Mouse (Mus musculus): ENCODE measurements around the gene Cx3cr1.

Cx3cr1 gene

GRCm38 (mm10) chr9:119951388-119951787 lies 118.3 kb downstream of the Cx3cr1 start:
- DNase-seq (ENCODE audit: low read depth, low spot score) = no peak
- no peaks in the 10 kb centered on the region for H3K27me3 ChIP-seq (ENCODE audit: control insufficient read depth, insufficient read depth, low read length, poor library complexity, severe bottlenecking)
- no peaks in the 10 kb centered on the region for H3K36me3 ChIP-seq (ENCODE audit: control insufficient read depth, insufficient read depth, low read length, poor library complexity, severe bottlenecking)

DNA sequence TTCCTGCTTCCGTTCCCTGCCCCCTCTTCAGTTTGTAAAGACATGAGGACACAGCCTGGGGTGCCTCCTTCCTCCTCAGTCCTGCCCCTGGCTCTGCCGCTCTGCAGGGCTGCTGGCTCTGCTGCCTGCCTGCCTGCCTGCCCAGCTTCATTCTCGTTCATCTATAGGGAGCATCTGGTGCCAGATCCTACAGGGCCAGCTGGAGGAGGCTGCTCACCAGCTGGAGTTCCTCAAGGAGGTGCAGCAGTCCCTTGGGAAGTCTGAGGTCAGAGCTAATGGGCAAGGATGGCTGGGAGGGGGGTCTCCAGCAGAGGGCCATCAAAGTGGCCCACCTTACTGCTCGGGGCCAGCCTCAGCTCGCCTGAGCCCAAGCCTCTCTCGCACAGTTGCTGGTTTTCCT lies 119.2 kb downstream of the Cx3cr1 start:
- Histone ChIP-seq H3K36me3 (ENCODE audit: control insufficient read depth, insufficient read depth, low read length, poor library complexity, severe bottlenecking) (no peaks in the 10 kb centered on the region), H3K27me3 (ENCODE audit: control insufficient read depth, insufficient read depth, low read length, poor library complexity, severe bottlenecking) (no peaks in the 10 kb centered on the region)
- DNase-seq (ENCODE audit: low read depth, low spot score) = no peak

DNA sequence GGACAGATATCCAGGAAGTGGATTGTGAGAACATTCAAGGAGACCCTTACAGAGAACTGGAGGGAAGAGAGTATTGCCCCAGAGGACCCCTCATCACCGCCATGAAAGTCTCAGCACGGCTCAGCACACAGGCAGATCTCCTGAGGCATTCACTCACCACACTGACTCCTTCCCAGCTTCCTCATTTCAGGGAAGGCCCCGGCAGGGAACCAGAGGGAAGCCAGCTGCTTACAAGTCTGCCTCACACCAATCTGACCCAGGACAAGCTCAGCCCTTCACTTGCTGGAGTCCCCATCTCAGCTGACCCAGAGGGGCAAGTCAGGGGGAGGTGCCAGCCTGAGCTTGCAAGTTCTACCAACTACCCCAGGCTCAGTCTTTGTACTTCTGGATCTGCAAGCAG lies 120.9 kb downstream of the Cx3cr1 start:
- Histone ChIP-seq H3K27me3 (ENCODE audit: control insufficient read depth, insufficient read depth, low read length, poor library complexity, severe bottlenecking) (no peaks in the 10 kb centered on the region), H3K36me3 (ENCODE audit: control insufficient read depth, insufficient read depth, low read length, poor library complexity, severe bottlenecking) (no peaks in the 10 kb centered on the region)
- no peak for DNase-seq (ENCODE audit: low read depth, low spot score)

- DNase-seq (ENCODE audit: low read depth, low spot score) = peak; percentile 71
- Histone ChIP-seq H3K27me3 (ENCODE audit: control insufficient read depth, insufficient read depth, low read length, poor library complexity, severe bottlenecking) (no peaks in the 10 kb centered on the region), H3K36me3 (ENCODE audit: control insufficient read depth, insufficient read depth, low read length, poor library complexity, severe bottlenecking) (no peaks in the 10 kb centered on the region)
Measured at GRCm38 (mm10) chr9:119945173-119945900, 124.3 kb downstream of the Cx3cr1 start.

- H3K27me3 ChIP-seq (ENCODE audit: control insufficient read depth, insufficient read depth, low read length, poor library complexity, severe bottlenecking) = no peaks in the 10 kb centered on the region
- DNase-seq (ENCODE audit: low read depth, low spot score) = no peak
- H3K36me3 ChIP-seq (ENCODE audit: control insufficient read depth, insufficient read depth, low read length, poor library complexity, severe bottlenecking) = no peaks in the 10 kb centered on the region
Measured at GRCm38 (mm10) chr9:119943326-119943725, 126.4 kb downstream of the Cx3cr1 start.

DNA sequence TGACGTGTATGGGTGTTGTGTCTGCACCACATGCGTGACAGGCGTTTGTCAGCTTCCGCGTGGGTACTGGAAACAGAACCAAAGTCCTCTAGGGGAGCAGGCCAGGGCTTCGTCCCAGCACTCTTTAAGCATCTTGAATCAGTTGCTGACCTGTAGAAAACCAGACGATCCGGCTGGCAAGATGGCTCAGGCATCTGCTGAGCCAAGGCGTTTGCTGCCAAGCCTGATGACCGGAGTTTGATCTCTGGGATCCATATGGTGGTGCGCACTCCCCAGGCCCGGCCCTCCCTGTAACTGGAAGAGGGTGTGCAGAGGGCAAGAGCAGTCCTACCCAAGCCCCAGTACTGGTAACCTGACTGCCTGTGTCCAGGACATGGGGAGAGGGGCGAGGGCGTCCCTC lies 127.8 kb downstream of the Cx3cr1 start:
- H3K27me3 ChIP-seq (ENCODE audit: control insufficient read depth, insufficient read depth, low read length, poor library complexity, severe bottlenecking) = no peaks in the 10 kb centered on the region
- DNase-seq (ENCODE audit: low read depth, low spot score) = no peak

DNA sequence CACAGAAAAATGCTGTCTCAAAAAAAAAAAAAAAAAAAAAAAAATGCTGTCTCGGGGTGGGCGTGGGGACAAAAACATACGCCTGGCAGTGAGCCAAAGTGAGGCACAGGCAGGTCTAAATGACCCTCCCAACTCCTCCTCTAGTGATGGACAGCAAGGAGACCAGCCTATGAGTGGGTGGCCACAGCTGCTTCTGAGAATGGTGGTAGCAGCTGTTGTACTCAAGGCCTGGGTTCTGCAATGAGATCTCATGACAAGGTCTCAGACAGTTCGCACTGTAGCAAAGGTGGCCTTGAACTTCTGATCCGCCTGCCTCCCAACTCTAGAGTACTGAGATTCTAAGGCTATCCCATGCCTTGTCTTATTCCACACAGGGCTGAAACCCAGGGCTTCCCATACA lies 128.3 kb downstream of the Cx3cr1 start:
- no peak for DNase-seq (ENCODE audit: low read depth, low spot score)
- Histone ChIP-seq H3K27me3 (ENCODE audit: control insufficient read depth, insufficient read depth, low read length, poor library complexity, severe bottlenecking) (no peaks in the 10 kb centered on the region), H3K36me3 (ENCODE audit: control insufficient read depth, insufficient read depth, low read length, poor library complexity, severe bottlenecking) (no peaks in the 10 kb centered on the region)

More for the DNA sequence above, 127.8 kb downstream of the Cx3cr1 start:
- H3K36me3 ChIP-seq (ENCODE audit: control insufficient read depth, insufficient read depth, low read length, poor library complexity, severe bottlenecking) = no peaks in the 10 kb centered on the region

DNA sequence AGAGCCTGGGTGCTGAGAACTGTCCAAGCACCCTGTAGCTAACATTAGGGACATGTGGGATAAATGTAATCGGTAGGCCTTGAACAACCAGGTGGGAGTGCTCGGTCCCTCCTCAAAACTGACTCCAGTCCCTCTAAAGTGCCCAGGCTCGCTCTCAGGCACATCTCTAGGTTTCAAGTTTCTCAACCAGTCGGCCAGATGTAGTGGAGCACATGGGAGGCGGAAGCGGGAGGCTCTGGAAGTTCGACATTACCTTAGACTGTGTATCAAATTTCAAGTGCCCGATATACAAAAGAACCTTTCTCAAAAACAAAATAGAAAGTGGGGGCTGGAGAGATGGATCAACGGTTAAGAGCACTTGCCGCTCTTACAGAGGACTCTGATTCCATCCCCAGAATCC lies 130.0 kb downstream of the Cx3cr1 start:
- no peaks in the 10 kb centered on the region for H3K27me3 ChIP-seq (ENCODE audit: control insufficient read depth, insufficient read depth, low read length, poor library complexity, severe bottlenecking)
- no peak for DNase-seq (ENCODE audit: low read depth, low spot score)
- no peaks in the 10 kb centered on the region for H3K36me3 ChIP-seq (ENCODE audit: control insufficient read depth, insufficient read depth, low read length, poor library complexity, severe bottlenecking)

DNA sequence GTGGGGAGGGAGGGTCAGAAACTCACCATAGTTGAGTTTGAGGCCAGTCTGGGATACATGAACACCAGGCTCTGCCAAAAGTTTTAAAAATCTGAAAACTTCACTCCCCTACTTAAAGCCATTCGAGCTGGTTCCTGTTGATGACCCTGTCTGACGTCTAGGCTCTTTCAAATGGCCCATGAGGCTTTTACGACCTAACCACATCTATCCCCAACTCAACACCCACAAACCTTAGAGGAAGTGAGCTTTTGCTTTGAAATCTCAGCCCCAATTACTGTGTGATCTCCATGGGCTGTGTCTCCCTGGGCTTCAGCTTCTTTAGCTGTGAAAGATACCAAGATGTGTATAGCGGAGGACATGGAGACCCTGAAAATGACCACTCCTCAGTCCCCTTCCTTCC lies 131.2 kb downstream of the Cx3cr1 start:
- Histone ChIP-seq H3K27me3 (ENCODE audit: control insufficient read depth, insufficient read depth, low read length, poor library complexity, severe bottlenecking) (no peaks in the 10 kb centered on the region), H3K36me3 (ENCODE audit: control insufficient read depth, insufficient read depth, low read length, poor library complexity, severe bottlenecking) (no peaks in the 10 kb centered on the region)
- peak; percentile 42 for DNase-seq (ENCODE audit: low read depth, low spot score)

DNA sequence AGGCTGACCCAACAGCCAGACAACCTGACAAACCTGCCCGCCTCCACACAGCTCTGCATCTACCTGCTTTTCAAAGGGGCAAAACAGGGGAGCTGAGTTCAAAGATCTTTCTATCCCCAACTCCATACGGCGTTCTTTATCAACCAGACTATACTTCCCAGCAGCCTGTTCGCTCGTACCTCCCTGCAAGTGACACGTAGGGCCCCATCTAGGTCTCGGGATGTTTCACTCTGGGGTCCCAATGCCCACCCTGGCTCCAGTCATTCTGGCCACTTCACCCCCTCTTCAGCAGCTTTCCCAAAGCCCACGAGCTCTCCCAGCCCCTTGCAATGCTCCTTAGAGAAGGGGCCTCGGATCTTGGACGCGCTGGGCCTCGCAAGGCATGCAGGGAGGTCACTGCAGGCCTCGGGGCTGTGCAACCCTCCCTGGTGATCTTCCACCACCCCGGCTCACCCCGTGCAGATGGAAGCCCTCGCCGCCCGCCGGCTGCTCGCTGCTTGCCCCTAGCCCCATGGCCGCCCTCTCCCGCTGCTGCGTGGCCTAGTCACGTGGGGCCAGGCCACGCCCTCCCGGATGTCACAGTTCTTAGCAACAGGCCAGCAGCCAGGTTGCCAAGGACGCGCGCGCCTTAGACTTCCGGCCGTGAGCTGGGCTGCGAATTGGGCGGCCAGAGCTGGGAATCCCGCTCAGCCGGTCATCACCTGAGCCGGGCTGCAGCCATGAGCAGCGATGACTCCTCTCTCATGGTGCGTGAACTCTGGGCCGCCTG lies 132.5 kb downstream of the Cx3cr1 start, which contains the start of the genes Gorasp1 and Ttc21a:
TSS of gene Gorasp1 (minus strand) at position 561 of the 769 bp plus-strand sequence.
TSS of gene Ttc21a (plus strand) at position 602 of the 769 bp plus-strand sequence.
- Histone ChIP-seq H3K36me3 (ENCODE audit: control insufficient read depth, insufficient read depth, low read length, poor library complexity, severe bottlenecking) (0 out of 2 replicates have a peak, but pooled peaks cover 4% of the 10 kb centered on the region), H3K27me3 (ENCODE audit: control insufficient read depth, insufficient read depth, low read length, poor library complexity, severe bottlenecking) (no peaks in the 10 kb centered on the region)
- DNase-seq (ENCODE audit: low read depth, low spot score) = peak; percentile 95

GRCm38 (mm10) chr9:119933675-119934074 lies 136.0 kb downstream of the Cx3cr1 start:
- no peaks in the 10 kb centered on the region for H3K27me3 ChIP-seq (ENCODE audit: control insufficient read depth, insufficient read depth, low read length, poor library complexity, severe bottlenecking)
- H3K36me3 ChIP-seq (ENCODE audit: control insufficient read depth, insufficient read depth, low read length, poor library complexity, severe bottlenecking) = peaks cover 7% of the 10 kb centered on the region; the same call in 1 of the 2 replicates
- no peak for DNase-seq (ENCODE audit: low read depth, low spot score)

DNA sequence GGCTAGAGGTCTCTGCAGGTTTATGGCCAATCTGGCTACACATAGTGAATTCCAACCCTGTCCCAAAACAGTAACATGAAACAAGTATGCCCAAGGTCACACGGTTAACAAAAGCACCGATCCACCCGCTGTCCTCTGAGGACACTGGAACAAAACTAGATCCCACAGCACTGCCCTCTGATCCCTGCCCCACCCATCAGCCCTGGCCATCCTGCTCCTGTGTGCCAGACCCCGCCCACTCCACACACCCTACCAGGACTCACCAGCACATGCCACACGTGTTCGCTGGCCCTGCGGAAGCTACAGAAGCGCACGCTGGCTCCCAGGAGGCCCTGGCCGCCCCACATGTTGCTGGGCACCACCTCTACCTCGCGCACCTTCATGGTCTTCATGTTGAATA lies 137.3 kb downstream of the Cx3cr1 start:
- H3K36me3 ChIP-seq (ENCODE audit: control insufficient read depth, insufficient read depth, low read length, poor library complexity, severe bottlenecking) = peaks cover 11% of the 10 kb centered on the region; the same call in 1 of the 2 replicates
- DNase-seq (ENCODE audit: low read depth, low spot score) = no peak
- H3K27me3 ChIP-seq (ENCODE audit: control insufficient read depth, insufficient read depth, low read length, poor library complexity, severe bottlenecking) = no peaks in the 10 kb centered on the region

DNA sequence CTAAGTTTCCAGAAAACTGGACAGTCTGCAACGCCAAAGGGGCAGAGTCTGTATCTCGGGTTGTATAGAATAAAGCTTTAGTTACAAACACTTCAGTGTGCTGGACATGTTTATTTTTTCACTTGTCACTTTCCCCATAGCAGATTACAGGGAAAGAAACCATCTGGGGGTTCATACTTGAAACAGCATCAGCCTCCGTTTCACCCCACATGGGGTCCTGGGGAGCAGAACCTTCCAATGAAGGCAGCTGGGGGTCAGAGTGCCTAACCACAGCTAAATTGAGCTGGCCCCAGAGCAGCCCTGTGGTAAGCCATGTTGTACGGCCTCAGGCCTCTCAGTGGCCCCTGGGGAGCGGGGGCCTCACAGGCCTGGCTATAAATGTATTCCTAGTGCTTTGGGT lies 143.2 kb downstream of the Cx3cr1 start:
- peaks cover 16% of the 10 kb centered on the region for H3K36me3 ChIP-seq (ENCODE audit: control insufficient read depth, insufficient read depth, low read length, poor library complexity, severe bottlenecking)
- H3K27me3 ChIP-seq (ENCODE audit: control insufficient read depth, insufficient read depth, low read length, poor library complexity, severe bottlenecking) = no peaks in the 10 kb centered on the region
- no peak for DNase-seq (ENCODE audit: low read depth, low spot score)

DNA sequence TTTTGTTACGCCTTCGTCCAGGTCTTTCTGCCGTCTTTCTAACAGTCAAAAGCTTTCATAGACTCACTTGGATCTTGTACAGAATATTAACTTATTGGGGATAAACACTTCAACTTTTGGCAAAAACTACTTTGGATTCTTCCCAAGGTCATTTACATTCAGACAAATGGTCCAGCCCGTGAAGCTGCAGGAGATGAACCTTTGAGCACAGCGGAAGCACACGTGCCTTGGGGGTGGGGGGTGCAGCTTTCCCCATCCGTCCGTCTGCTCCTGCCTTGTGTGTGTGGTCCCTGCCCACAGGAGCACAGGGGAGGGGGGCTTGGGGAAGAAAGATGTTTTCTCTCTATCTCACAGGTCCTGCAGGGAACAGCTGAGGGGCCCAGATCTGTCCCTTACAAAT lies 143.9 kb downstream of the Cx3cr1 start:
- no peak for DNase-seq (ENCODE audit: low read depth, low spot score)
- peaks cover 15% of the 10 kb centered on the region for H3K36me3 ChIP-seq (ENCODE audit: control insufficient read depth, insufficient read depth, low read length, poor library complexity, severe bottlenecking)
- no peaks in the 10 kb centered on the region for H3K27me3 ChIP-seq (ENCODE audit: control insufficient read depth, insufficient read depth, low read length, poor library complexity, severe bottlenecking)

GRCm38 (mm10) chr9:119925120-119925657 lies 144.5 kb downstream of the Cx3cr1 start:
- Histone ChIP-seq H3K36me3 (ENCODE audit: control insufficient read depth, insufficient read depth, low read length, poor library complexity, severe bottlenecking) (peaks cover 15% of the 10 kb centered on the region), H3K27me3 (ENCODE audit: control insufficient read depth, insufficient read depth, low read length, poor library complexity, severe bottlenecking) (no peaks in the 10 kb centered on the region)
- no peak for DNase-seq (ENCODE audit: low read depth, low spot score)
